Comparison of ENCODE assay signal across 25 mouse cellular contexts in genomic region chr5:97089426-97089825, GRCm38 (mm10). TPM values are rescaled to one million over a fixed set of nuclear protein-coding genes. Genes with fewer than 3 reads are reported as not detected.
DNase-seq lines count a peak whose midpoint lies in the region; ATAC-seq and TF ChIP-seq lines count a peak whose summit lies in the region.
"Had no signal": no experiment of that assay in that cellular context is flagged by ENCODE, and none has a peak within 500 bp of the region (broad histone marks: within the 10 kb centered on the region; RNA-seq: fewer than 3 reads in every experiment).

No protein-coding gene starts in this region.

- H3K4me3 ChIP-seq in embryonic facial prominence, embryonic 15.5 days (replicated peaks) = no peak overlapping the region
- H3K4me3 ChIP-seq in embryonic facial prominence, embryonic 10.5 days = no peak overlapping the region
- H3K4me3 ChIP-seq in kidney, postnatal 0 days (replicated peaks; ENCODE audit: low read depth, low read length) = no peak overlapping the region
- H3K4me3 ChIP-seq: gastrocnemius, adult 2 months; heart, embryonic 12.5 days; heart, embryonic 15.5 days had no signal

- no peak overlapping the region for H3K4me2 ChIP-seq in embryonic facial prominence, embryonic 15.5 days (replicated peaks)
- no peak overlapping the region for H3K4me2 ChIP-seq in kidney, postnatal 0 days (ENCODE audit: low read length)
- H3K4me2 ChIP-seq: heart, embryonic 12.5 days; heart, embryonic 15.5 days; hindbrain, embryonic 14.5 days had no signal

- 0 out of 2 replicates have a peak overlapping the region, but pooled peaks have one; percentile 34 for H3K27ac ChIP-seq in embryonic facial prominence, embryonic 15.5 days (replicated peaks)
- no peak overlapping the region for H3K27ac ChIP-seq in embryonic facial prominence, embryonic 10.5 days (replicated peaks)
- 0 out of 2 replicates have a peak overlapping the region, but pooled peaks have one; percentile 8 for H3K27ac ChIP-seq in kidney, postnatal 0 days
- H3K27ac ChIP-seq: gastrocnemius, adult 2 months; heart, embryonic 15.5 days; hindbrain, embryonic 14.5 days had no signal

- H3K9ac ChIP-seq in embryonic facial prominence, embryonic 15.5 days = no peak overlapping the region
- H3K9ac ChIP-seq in kidney, postnatal 0 days (ENCODE audit: low read depth, low read length) = no peak overlapping the region
- H3K9ac ChIP-seq: forebrain, postnatal 0 days; heart, embryonic 12.5 days; heart, embryonic 15.5 days; hindbrain, embryonic 14.5 days had no signal

- TF ChIP-seq CTCF in kidney, postnatal 0 days (IDR thresholded peaks at IDR 0.05; ENCODE audit: low read depth) = no peak

- DNase-seq in embryonic facial prominence, embryonic 10.5 days (ENCODE audit: low spot score) = no peak
- peak; percentile 67 for DNase-seq in kidney, adult 9 months
- no peak for DNase-seq in kidney, adult 8-10 months
- DNase-seq in kidney, postnatal 0 days (ENCODE audit: low spot score) = no peak
- no peak for DNase-seq in kidney, postnatal 4 days
- peak; percentile 26 for DNase-seq in kidney, postnatal 14 days
- DNase-seq in lung, postnatal 10 days = no peak
- DNase-seq: adrenal gland, adult 8-10 months; adrenal gland, postnatal 25 days; cerebellum, adult 11-12 months; cerebellum, adult 8-10 months; cerebellum, postnatal 10 days; cerebellum, postnatal 36 days; embryo, embryonic 11 days; forebrain, postnatal 0 days; gastrocnemius, adult 2 months; gastrocnemius, postnatal 14 days; heart, adult 18-20 months; heart, postnatal 10 days; heart, postnatal 4 days had no signal

- WGBS in embryonic facial prominence, embryonic 15.5 days = 85% methylated on average over 3 of the region's 3 CpGs
- 91% methylated on average over 3 of the region's 3 CpGs for WGBS in embryonic facial prominence, embryonic 10.5 days
- 80% methylated on average over 3 of the region's 3 CpGs for WGBS in kidney, postnatal 0 days

- H3K4me1 ChIP-seq in embryonic facial prominence, embryonic 15.5 days = no peaks in the 10 kb centered on the region
- H3K4me1 ChIP-seq in embryonic facial prominence, embryonic 10.5 days = no peaks in the 10 kb centered on the region
- no peaks in the 10 kb centered on the region for H3K4me1 ChIP-seq in kidney, postnatal 0 days (replicated peaks; ENCODE audit: insufficient read depth, low read length)

- ATAC-seq in embryonic facial prominence, embryonic 15.5 days (ENCODE audit: insufficient number of reproducible peaks, low FRiP score, low TSS enrichment, low read depth) = no peak
- no peak for ATAC-seq in kidney, postnatal 0 days (replicated peaks; ENCODE audit: low FRiP score, low read depth)
- ATAC-seq: forebrain, embryonic 14.5 days had no signal

- peaks cover 31% of the 10 kb centered on the region for H3K36me3 ChIP-seq in embryonic facial prominence, embryonic 15.5 days
- H3K36me3 ChIP-seq in embryonic facial prominence, embryonic 10.5 days (replicated peaks) = peaks cover 56% of the 10 kb centered on the region
- peaks cover 14% of the 10 kb centered on the region for H3K36me3 ChIP-seq in kidney, postnatal 0 days (ENCODE audit: insufficient read depth, low read length)

- no peaks in the 10 kb centered on the region for H3K27me3 ChIP-seq in embryonic facial prominence, embryonic 15.5 days
- no peaks in the 10 kb centered on the region for H3K27me3 ChIP-seq in embryonic facial prominence, embryonic 10.5 days (replicated peaks; ENCODE audit: low read depth, poor library complexity, severe bottlenecking)
- H3K27me3 ChIP-seq in kidney, postnatal 0 days (ENCODE audit: insufficient read depth, low read length) = no peaks in the 10 kb centered on the region
- H3K27me3 ChIP-seq: heart, embryonic 12.5 days; heart, embryonic 15.5 days had no signal

- no peaks in the 10 kb centered on the region for H3K9me3 ChIP-seq in embryonic facial prominence, embryonic 15.5 days (replicated peaks)
- H3K9me3 ChIP-seq in embryonic facial prominence, embryonic 10.5 days = no peaks in the 10 kb centered on the region
- no peaks in the 10 kb centered on the region for H3K9me3 ChIP-seq in kidney, postnatal 0 days (replicated peaks; ENCODE audit: low read length)
- H3K9me3 ChIP-seq: heart, embryonic 12.5 days; heart, embryonic 15.5 days had no signal

RNA-seq across cellular contexts. Expression of gene Paqr3, which starts 22.0 kb away (rescaled TPM):
- 5.1 and 5.4 TPM in 2 replicates for polyA plus RNA-seq in embryonic facial prominence, embryonic 15.5 days (2015; fragmentation: Nextera tagmentation; extraction: Ambion mirVana)
- polyA plus RNA-seq in embryonic facial prominence, embryonic 10.5 days (2016; fragmentation: Nextera tagmentation; extraction: Ambion mirVana) = 7.7 and 8.7 TPM in 2 replicates
- 3.2 and 3.3 TPM in 2 replicates for polyA plus RNA-seq in kidney, postnatal 0 days (2015; fragmentation: Nextera tagmentation; extraction: Ambion mirVana)

Comparison
In these comparisons a context has a peak if more than half of its experiments do, and no peak if none do; other contexts are left out.
1. DNase-seq: peak in kidney, adult 9 months (single experiment) and kidney, postnatal 14 days (single experiment); none in embryonic facial prominence, embryonic 10.5 days (single experiment), kidney, adult 8-10 months (0 of 2), kidney, postnatal 0 days (single experiment), kidney, postnatal 4 days (0 of 2) and lung, postnatal 10 days (single experiment).